Mouse (Mus musculus): ENCODE data around the gene Stk16. TPM values are rescaled to one million over a fixed set of nuclear protein-coding genes. Genes with fewer than 3 reads are reported as not detected.

Gene Stk16
- polyA plus RNA-seq, 1 experiment from 2014 or later = 117 TPM

DNA sequence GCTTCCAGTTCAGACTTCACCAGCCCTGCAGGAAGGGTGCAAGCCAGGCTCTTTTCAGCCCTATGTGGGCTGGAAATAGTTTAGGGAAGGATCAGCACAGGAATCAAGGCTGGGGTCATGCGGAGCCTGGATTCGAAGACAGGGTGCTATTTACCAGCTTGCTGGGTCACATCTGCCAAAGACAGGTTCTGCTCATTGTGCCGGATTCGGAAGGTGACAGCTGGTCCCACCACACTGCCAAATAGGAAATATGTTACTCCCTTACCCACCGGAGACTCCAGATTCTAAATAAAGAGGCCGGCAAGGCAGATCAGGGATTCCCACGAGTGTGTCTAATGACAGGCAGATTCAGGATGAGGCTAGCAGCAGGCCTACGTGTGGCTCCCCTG is 44.0 kb downstream of the Stk16 start:
- Histone ChIP-seq H3K4me2 (ENCODE audit: low read depth, low read length) (no peak overlapping the region), H3K27me3 (ENCODE audit: control insufficient read depth, insufficient read depth, low read length) (no peaks in the 10 kb centered on the region), H3K4me1 (ENCODE audit: control insufficient read depth, insufficient read depth, low read length) (no peaks in the 10 kb centered on the region), H3K9ac (replicated peaks; ENCODE audit: low read length) (no peak overlapping the region), H3K4me3 (ENCODE audit: low read depth, low read length) (no peak overlapping the region), H3K27ac (replicated peaks; ENCODE audit: low read depth, low read length) (no peak overlapping the region), H3K36me3 (replicated peaks; ENCODE audit: control insufficient read depth, insufficient read depth, low read depth, low read length) (no peaks in the 10 kb centered on the region), H3K9me3 (replicated peaks; ENCODE audit: control insufficient read depth, low read length) (no peaks in the 10 kb centered on the region)
- DNase-seq (ENCODE audit: low spot score) (no peak), ATAC-seq (replicated peaks; ENCODE audit: insufficient number of reproducible peaks, low FRiP score, low TSS enrichment, low read depth) (no peak)
- 68% methylated on average over 8 of the region's 8 CpGs for WGBS

DNA sequence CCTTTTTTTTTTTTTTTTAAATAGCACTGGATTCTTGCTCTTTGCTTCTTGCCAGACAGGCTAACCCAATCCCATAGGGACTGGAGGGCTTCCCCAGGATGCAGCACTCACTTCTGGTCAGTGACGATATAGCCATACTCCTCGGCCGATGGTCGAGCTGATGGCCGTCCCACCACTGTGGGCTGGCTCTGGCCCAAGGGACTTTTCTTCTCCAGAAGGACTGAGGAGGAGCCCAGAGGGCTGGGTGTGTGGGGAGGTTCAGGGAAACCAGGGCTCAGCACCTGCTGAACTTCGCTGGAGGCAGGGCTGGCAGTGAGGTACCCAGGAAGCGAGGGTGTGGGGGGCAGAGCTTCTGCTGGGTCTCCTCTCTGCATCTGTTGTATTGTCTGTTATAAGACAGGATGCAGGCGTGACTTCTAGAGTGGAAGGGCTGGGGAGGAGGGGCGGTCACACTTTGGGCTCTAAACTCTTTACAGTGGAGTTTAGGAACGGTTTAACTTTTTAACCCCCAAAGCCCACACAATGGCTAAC is 44.9 kb downstream of the Stk16 start:
- Histone ChIP-seq H3K4me2 (ENCODE audit: low read depth, low read length) (no peak overlapping the region), H3K36me3 (replicated peaks; ENCODE audit: control insufficient read depth, insufficient read depth, low read depth, low read length) (no peaks in the 10 kb centered on the region), H3K9me3 (replicated peaks; ENCODE audit: control insufficient read depth, low read length) (no peaks in the 10 kb centered on the region), H3K4me1 (ENCODE audit: control insufficient read depth, insufficient read depth, low read length) (no peaks in the 10 kb centered on the region), H3K9ac (replicated peaks; ENCODE audit: low read length) (no peak overlapping the region), H3K4me3 (ENCODE audit: low read depth, low read length) (no peak overlapping the region), H3K27me3 (ENCODE audit: control insufficient read depth, insufficient read depth, low read length) (no peaks in the 10 kb centered on the region), H3K27ac (replicated peaks; ENCODE audit: low read depth, low read length) (no peak overlapping the region)
- ATAC-seq (replicated peaks; ENCODE audit: insufficient number of reproducible peaks, low FRiP score, low TSS enrichment, low read depth) = no peak
- DNase-seq (ENCODE audit: low spot score) = no peak
- WGBS = 65% methylated on average over 10 of the region's 10 CpGs

DNA sequence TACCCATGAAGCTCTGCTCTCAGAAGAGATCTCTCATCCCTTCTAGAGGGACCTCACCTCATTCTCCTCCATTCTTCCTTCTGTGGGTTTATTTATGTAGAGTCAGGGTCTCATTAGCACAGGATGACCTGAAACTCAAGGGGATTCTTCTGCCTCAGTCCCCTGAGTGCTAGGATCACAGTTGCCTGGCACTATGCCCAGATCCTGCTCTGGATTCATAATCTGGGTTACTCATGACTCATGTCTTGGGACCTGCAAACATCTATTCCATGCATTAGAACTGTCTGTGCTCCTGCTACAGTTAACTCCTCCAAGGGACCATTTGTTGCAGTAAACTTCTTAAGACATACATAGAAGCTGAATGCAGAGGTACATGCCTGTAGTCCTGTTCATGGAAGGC is 50.6 kb downstream of the Stk16 start:
- no peak overlapping the region for H3K27ac ChIP-seq (replicated peaks; ENCODE audit: low read depth, low read length)
- no peaks in the 10 kb centered on the region for H3K4me1 ChIP-seq (ENCODE audit: control insufficient read depth, insufficient read depth, low read length)
- H3K9me3 ChIP-seq (replicated peaks; ENCODE audit: control insufficient read depth, low read length) = no peaks in the 10 kb centered on the region
- H3K4me2 ChIP-seq (ENCODE audit: low read depth, low read length) = no peak overlapping the region
- H3K27me3 ChIP-seq (ENCODE audit: control insufficient read depth, insufficient read depth, low read length) = peaks cover 23% of the 10 kb centered on the region
- DNase-seq (ENCODE audit: low spot score) (no peak), ATAC-seq (replicated peaks; ENCODE audit: insufficient number of reproducible peaks, low FRiP score, low TSS enrichment, low read depth) (no peak)
- no peak overlapping the region for H3K4me3 ChIP-seq (ENCODE audit: low read depth, low read length)
- H3K36me3 ChIP-seq (replicated peaks; ENCODE audit: control insufficient read depth, insufficient read depth, low read depth, low read length) = no peaks in the 10 kb centered on the region
- no peak overlapping the region for H3K9ac ChIP-seq (replicated peaks; ENCODE audit: low read length)

DNA sequence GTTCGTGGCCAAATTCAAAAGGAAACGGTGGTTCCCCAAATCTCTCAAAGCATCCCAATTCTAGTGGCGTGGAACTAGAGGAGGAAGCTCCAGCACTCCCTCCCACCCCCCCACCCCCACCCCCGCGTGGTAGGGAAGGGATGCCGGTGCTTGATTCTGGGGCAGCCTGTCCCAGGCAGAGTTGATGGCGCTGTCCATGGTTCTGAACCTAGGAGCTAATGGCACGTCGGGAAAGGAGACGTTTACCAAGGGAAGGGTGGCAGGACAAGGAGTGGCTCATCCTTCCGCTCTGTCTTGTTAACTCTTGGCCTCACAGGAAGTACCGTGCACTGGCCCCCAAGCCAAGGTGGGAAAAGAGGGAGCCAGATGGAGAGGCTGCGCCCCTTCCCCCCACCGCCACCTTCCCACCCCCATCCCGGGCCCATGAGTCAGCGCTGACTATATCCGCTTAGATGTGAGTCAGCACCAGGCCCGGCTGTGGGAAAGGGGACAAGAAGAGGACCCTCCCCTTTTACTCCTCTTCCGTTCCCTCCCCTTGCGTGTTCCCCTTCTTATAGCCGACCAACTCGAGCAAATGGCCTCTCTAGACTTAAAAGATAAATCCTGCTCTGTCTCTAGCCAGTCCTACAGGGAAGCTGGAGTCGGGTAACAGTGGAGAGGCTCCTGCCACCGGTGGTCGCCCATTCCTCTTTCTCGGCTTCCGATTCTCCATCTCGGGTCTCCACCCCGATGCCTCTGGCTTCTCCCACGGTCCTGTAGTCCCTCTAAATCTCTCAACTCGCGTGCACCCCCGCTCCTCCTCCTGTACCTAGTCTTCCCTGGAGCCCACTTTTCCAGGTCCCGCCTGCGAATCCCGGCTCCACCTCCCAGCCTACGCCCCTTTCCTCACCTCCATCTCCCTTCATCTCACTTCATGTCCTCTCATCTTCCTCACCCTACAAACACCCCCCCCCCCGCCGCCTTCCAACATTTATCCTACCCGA is 52.6 kb downstream of the Stk16 start:
- peak; percentile 34; the same call in 1 of the 2 replicates for ATAC-seq (replicated peaks; ENCODE audit: insufficient number of reproducible peaks, low FRiP score, low TSS enrichment, low read depth)

DNA sequence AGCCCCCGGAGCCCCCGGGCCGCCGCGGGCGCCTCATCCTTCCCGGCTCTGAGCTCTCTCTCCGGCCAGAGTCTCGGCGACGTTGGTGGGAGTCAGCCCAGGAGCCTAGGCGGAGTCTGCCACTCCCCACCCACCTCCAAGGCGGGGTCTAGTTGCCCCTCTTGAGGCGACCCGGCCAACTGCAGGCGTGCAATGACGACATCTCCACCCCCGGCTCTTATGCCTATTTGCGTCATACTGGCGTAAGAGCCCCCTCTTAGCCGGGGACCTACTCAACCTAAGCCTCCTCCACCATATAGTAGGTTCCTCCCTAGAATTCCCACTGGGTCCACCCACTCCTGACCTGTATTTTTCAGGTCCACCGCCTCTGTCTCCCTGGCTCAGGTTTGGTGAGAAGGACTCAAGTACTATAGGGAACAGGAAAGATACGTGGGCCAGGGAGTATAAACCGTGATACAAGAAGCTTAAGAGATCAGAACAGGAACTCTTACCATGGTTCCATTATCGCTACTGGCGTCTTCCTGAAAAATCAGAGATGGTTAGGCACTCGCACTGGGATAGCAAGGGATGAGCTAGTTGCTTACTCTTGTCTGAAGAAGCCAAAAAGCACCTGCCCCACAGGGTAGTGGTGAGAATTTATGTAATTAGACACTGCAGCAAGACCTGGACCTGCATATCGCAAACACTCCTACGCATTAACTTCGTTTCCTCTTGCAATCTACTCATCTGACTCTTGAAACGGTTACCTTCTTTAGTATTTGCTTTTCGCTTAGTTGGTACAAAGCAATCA is 53.6 kb downstream of the Stk16 start, which contains the start of gene Ptprn:
TSS of gene Ptprn (minus strand) at position 412 of the 790 bp plus-strand sequence.
- 11% methylated on average over 32 of the region's 32 CpGs for WGBS
- Histone ChIP-seq H3K36me3 (replicated peaks; ENCODE audit: control insufficient read depth, insufficient read depth, low read depth, low read length) (no peaks in the 10 kb centered on the region), H3K27me3 (ENCODE audit: control insufficient read depth, insufficient read depth, low read length) (peaks cover 23% of the 10 kb centered on the region), H3K9ac (replicated peaks; ENCODE audit: low read length) (no peak within 1 kb of the TSS), H3K4me2 (ENCODE audit: low read depth, low read length) (0 out of 2 replicates have a peak within 1 kb of the TSS, but pooled peaks have one; percentile 25), H3K27ac (replicated peaks; ENCODE audit: low read depth, low read length) (no peak within 1 kb of the TSS), H3K4me3 (ENCODE audit: low read depth, low read length) (no peak within 1 kb of the TSS), H3K9me3 (replicated peaks; ENCODE audit: control insufficient read depth, low read length) (no peaks in the 10 kb centered on the region), H3K4me1 (ENCODE audit: control insufficient read depth, insufficient read depth, low read length) (no peaks in the 10 kb centered on the region)
- no peak for DNase-seq (ENCODE audit: low spot score)
- ATAC-seq (replicated peaks; ENCODE audit: insufficient number of reproducible peaks, low FRiP score, low TSS enrichment, low read depth) = 0 out of 2 replicates have a peak, but pooled peaks have one; percentile 65

More for the DNA sequence above, 52.6 kb downstream of the Stk16 start:
- H3K27me3 ChIP-seq (ENCODE audit: control insufficient read depth, insufficient read depth, low read length) = peaks cover 23% of the 10 kb centered on the region
- H3K4me3 ChIP-seq (ENCODE audit: low read depth, low read length) = no peak overlapping the region
- H3K4me1 ChIP-seq (ENCODE audit: control insufficient read depth, insufficient read depth, low read length) = no peaks in the 10 kb centered on the region
- no peaks in the 10 kb centered on the region for H3K9me3 ChIP-seq (replicated peaks; ENCODE audit: control insufficient read depth, low read length)
- no peaks in the 10 kb centered on the region for H3K36me3 ChIP-seq (replicated peaks; ENCODE audit: control insufficient read depth, insufficient read depth, low read depth, low read length)
- 0 out of 2 replicates have a peak overlapping the region, but pooled peaks have one; percentile 25 for H3K4me2 ChIP-seq (ENCODE audit: low read depth, low read length)
- H3K9ac ChIP-seq (replicated peaks; ENCODE audit: low read length) = no peak overlapping the region
- DNase-seq (ENCODE audit: low spot score) = peak; percentile 87
- H3K27ac ChIP-seq (replicated peaks; ENCODE audit: low read depth, low read length) = no peak overlapping the region
- 2% methylated on average over 40 of the region's 40 CpGs for WGBS

Small RNA genes within 50 kb of the gene (microRNA-seq; reads per million reads assigned to microRNA genes)
- gene Gm27943 (ENCODE audit: borderline number of aligned reads) = not detected

Other genes starting within 250 kb of the Stk16 start
- 12.0 and 12.5 TPM in 2 replicates for gene Nhej1, start 85.6 kb upstream of the Stk16 start, polyA plus RNA-seq (2014; fragmentation: Nextera tagmentation; extraction: Ambion mirVana)
- 0.10 and 0.18 TPM in 2 replicates for gene Slc23a3, start 76.9 kb upstream of the Stk16 start, polyA plus RNA-seq (2014; fragmentation: Nextera tagmentation; extraction: Ambion mirVana)
- 33.8 and 37.2 TPM in 2 replicates for gene Cnppd1, start 68.1 kb upstream of the Stk16 start, polyA plus RNA-seq (2014; fragmentation: Nextera tagmentation; extraction: Ambion mirVana)
- 27.7 and 38.0 TPM in 2 replicates for gene Retreg2, start 68.1 kb upstream of the Stk16 start, polyA plus RNA-seq (2014; fragmentation: Nextera tagmentation; extraction: Ambion mirVana)
- gene Zfand2b, start 42.2 kb upstream of the Stk16 start, polyA plus RNA-seq (2014; fragmentation: Nextera tagmentation; extraction: Ambion mirVana) = 33.9 and 36.0 TPM in 2 replicates
- 24.4 and 24.9 TPM in 2 replicates for gene Abcb6, start 30.4 kb upstream of the Stk16 start, polyA plus RNA-seq (2014; fragmentation: Nextera tagmentation; extraction: Ambion mirVana)
- gene Ankzf1, start 18.7 kb upstream of the Stk16 start, polyA plus RNA-seq (2014; fragmentation: Nextera tagmentation; extraction: Ambion mirVana) = 16.8 TPM in 2 replicates
- 12.9 and 17.1 TPM in 2 replicates for gene Atg9a, start 18.6 kb upstream of the Stk16 start, polyA plus RNA-seq (2014; fragmentation: Nextera tagmentation; extraction: Ambion mirVana)
- 14.1 and 15.0 TPM in 2 replicates for gene Glb1l, start within 50 bp of the Stk16 start, polyA plus RNA-seq (2014; fragmentation: Nextera tagmentation; extraction: Ambion mirVana)
- gene Tuba4a, start 9.0 kb downstream of the Stk16 start, polyA plus RNA-seq (2014; fragmentation: Nextera tagmentation; extraction: Ambion mirVana) = 17.3 and 18.9 TPM in 2 replicates
- gene A630095N17Rik, start 21.3 kb downstream of the Stk16 start, polyA plus RNA-seq (2014; fragmentation: Nextera tagmentation; extraction: Ambion mirVana) = not detected in 2 replicates
- gene Dnajb2, start 25.6 kb downstream of the Stk16 start, polyA plus RNA-seq (2014; fragmentation: Nextera tagmentation; extraction: Ambion mirVana) = 13.8 and 17.2 TPM in 2 replicates
- 1.4 and 1.5 TPM in 2 replicates for gene Ptprn, start 53.7 kb downstream of the Stk16 start, polyA plus RNA-seq (2014; fragmentation: Nextera tagmentation; extraction: Ambion mirVana)
- 4.9 and 5.8 TPM in 2 replicates for gene Resp18, start 67.6 kb downstream of the Stk16 start, polyA plus RNA-seq (2014; fragmentation: Nextera tagmentation; extraction: Ambion mirVana)
- gene Dnpep, start 107.2 kb downstream of the Stk16 start, polyA plus RNA-seq (2014; fragmentation: Nextera tagmentation; extraction: Ambion mirVana) = 123 and 146 TPM in 2 replicates
- 6.9 and 9.9 TPM in 2 replicates for gene Des, start 149.5 kb downstream of the Stk16 start, polyA plus RNA-seq (2014; fragmentation: Nextera tagmentation; extraction: Ambion mirVana)
- gene Speg, start 164.5 kb downstream of the Stk16 start, polyA plus RNA-seq (2014; fragmentation: Nextera tagmentation; extraction: Ambion mirVana) = 16.7 and 19.9 TPM in 2 replicates
- 36.9 and 38.4 TPM in 2 replicates for gene Gmppa, start 225.1 kb downstream of the Stk16 start, polyA plus RNA-seq (2014; fragmentation: Nextera tagmentation; extraction: Ambion mirVana)
- gene Asic4, start 239.6 kb downstream of the Stk16 start, polyA plus RNA-seq (2014; fragmentation: Nextera tagmentation; extraction: Ambion mirVana) = 0.29 and 1.1 TPM in 2 replicates